Mouse (Mus musculus): ENCODE measurements at regions not wholly inside any gene's neighbourhood (a gene's known extent, or its start where the extent isn't known, plus 50 kb on each side); places are given as distances from the start of the nearest gene placed in this dataset.
A peak's percentile ranks its signal among the peaks of the same experiment; 100 is the strongest.

DNA sequence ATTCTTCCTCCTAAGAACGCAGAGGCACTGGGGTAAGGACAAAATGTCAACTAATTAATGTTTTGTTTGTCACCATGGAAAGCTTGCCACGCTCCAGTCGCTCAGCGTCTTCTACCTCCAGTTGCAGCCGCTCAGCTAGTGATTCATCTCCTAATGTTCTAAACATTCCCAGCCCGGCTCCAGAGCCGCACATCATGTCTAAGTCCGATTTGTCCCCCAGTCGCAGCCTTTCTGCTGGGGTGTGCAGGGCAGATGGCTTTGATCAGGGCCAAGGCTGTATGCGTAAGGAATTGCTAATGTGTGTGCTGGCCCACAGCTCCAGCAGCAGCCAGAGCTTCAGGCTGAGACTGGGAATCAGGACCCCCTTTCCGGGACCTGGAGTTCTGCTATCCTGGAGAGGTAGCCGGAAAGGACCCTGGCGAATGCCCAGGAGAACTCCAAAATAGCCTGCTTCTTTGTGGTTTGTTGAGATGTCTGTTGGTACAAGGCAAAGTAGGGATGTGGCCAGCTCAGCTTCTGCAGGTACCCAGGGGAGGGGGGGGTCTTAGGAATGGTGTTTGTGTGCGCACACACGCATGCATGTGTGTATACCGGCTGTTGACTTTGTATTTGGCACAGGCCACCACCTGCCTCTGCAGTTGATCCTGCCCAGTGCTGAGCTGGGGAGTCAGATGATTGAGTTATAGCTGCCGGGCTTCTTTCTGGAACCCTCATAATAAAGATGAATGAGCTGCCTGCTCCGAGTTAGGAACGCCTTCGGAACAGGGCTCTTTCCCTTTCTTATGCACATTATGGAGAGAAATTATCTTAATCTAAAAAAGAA, 143.0 kb upstream of the Kcng1 start:
- H3K36me3 ChIP-seq (ENCODE audit: insufficient read depth, low read length) = no peaks in the 10 kb centered on the region
- no peaks in the 10 kb centered on the region for H3K9me3 ChIP-seq (replicated peaks; ENCODE audit: low read length)
- no peak for TF ChIP-seq CTCF (IDR thresholded peaks at IDR 0.05; ENCODE audit: low read depth)
- 37% methylated on average over 20 of the region's 20 CpGs for WGBS
- H3K27ac ChIP-seq = peak overlapping the region; percentile 62; the same call in 1 of the 2 replicates
- no peak overlapping the region for H3K4me2 ChIP-seq (ENCODE audit: low read length)
- peak; percentile 64 for DNase-seq (ENCODE audit: low spot score)
- peak; percentile 44; the same call in 1 of the 2 replicates for ATAC-seq (replicated peaks; ENCODE audit: low FRiP score, low read depth)
- no peak overlapping the region for H3K4me3 ChIP-seq (replicated peaks; ENCODE audit: low read depth, low read length)
- no peaks in the 10 kb centered on the region for H3K27me3 ChIP-seq (ENCODE audit: insufficient read depth, low read length)
- H3K9ac ChIP-seq (ENCODE audit: low read depth, low read length) = no peak overlapping the region
- H3K4me1 ChIP-seq (replicated peaks; ENCODE audit: insufficient read depth, low read length) = no peaks in the 10 kb centered on the region; the same call in 1 of the 2 replicates

DNA sequence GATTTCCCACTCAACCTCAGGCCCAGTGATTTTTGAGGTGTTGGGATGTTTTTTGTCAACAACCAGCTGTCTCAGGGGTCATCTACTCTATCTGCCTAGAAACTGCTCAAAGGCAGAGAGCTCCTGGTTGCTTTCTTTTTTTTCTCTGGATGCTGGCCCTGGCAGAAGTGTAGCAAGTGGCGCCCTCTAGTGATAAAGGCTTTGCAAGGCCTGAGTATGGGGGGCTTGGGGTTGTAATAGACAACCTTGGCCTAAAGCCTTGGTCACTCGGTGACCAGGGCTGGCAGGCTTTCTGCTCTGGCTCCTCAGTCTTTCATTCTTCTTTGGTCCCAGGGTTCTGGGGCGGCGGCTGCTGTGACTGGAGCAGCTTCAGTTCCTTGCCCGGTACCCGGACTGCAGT, 142.0 kb upstream of the Kcng1 start:
- no peak for ATAC-seq (replicated peaks; ENCODE audit: low FRiP score, low read depth)
- 61% methylated on average over 6 of the region's 6 CpGs for WGBS
- peak; percentile 59 for TF ChIP-seq CTCF (IDR thresholded peaks at IDR 0.05; ENCODE audit: low read depth)
- no peaks in the 10 kb centered on the region; the same call in 1 of the 2 replicates for H3K4me1 ChIP-seq (replicated peaks; ENCODE audit: insufficient read depth, low read length)
- no peak overlapping the region for H3K4me3 ChIP-seq (replicated peaks; ENCODE audit: low read depth, low read length)
- no peaks in the 10 kb centered on the region for H3K27me3 ChIP-seq (ENCODE audit: insufficient read depth, low read length)
- no peaks in the 10 kb centered on the region for H3K9me3 ChIP-seq (replicated peaks; ENCODE audit: low read length)
- H3K27ac ChIP-seq = no peak overlapping the region; the same call in 1 of the 2 replicates
- no peak overlapping the region for H3K4me2 ChIP-seq (ENCODE audit: low read length)
- peak; percentile 56 for DNase-seq (ENCODE audit: low spot score)
- no peaks in the 10 kb centered on the region for H3K36me3 ChIP-seq (ENCODE audit: insufficient read depth, low read length)
- H3K9ac ChIP-seq (ENCODE audit: low read depth, low read length) = no peak overlapping the region

DNA sequence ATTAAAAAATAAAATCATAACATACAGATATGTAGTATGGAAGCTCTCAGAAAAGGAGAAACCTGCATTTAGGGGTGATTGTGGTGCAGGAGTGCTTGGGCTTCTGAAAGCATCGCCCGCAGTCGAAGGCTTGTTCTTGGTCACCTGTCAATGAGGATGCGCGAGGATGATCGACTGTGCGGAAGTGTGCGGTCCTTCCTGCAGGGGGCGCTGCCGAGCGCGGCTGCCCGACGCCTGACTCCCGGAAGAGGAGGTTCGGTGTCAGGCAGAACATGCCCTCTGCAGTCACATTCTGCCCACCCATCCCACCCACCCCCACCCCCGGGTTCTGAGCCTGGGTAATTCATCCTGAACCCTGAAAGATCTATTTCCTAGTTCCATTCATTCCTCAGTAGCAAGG, 133.6 kb upstream of the Kcng1 start:
- DNase-seq (ENCODE audit: low spot score) (no peak), ATAC-seq (replicated peaks; ENCODE audit: low FRiP score, low read depth) (no peak)
- H3K9ac ChIP-seq (ENCODE audit: low read depth, low read length) = no peak overlapping the region
- H3K4me2 ChIP-seq (ENCODE audit: low read length) = no peak overlapping the region
- no peaks in the 10 kb centered on the region for H3K36me3 ChIP-seq (ENCODE audit: insufficient read depth, low read length)
- no peak overlapping the region for H3K27ac ChIP-seq
- H3K4me1 ChIP-seq (replicated peaks; ENCODE audit: insufficient read depth, low read length) = no peaks in the 10 kb centered on the region
- TF ChIP-seq CTCF (IDR thresholded peaks at IDR 0.05; ENCODE audit: low read depth) = peak; percentile 51; the same call in 1 of the 2 replicates
- no peaks in the 10 kb centered on the region for H3K9me3 ChIP-seq (replicated peaks; ENCODE audit: low read length)
- no peaks in the 10 kb centered on the region for H3K27me3 ChIP-seq (ENCODE audit: insufficient read depth, low read length)
- no peak overlapping the region for H3K4me3 ChIP-seq (replicated peaks; ENCODE audit: low read depth, low read length)
- WGBS = 26% methylated on average over 17 of the region's 17 CpGs

DNA sequence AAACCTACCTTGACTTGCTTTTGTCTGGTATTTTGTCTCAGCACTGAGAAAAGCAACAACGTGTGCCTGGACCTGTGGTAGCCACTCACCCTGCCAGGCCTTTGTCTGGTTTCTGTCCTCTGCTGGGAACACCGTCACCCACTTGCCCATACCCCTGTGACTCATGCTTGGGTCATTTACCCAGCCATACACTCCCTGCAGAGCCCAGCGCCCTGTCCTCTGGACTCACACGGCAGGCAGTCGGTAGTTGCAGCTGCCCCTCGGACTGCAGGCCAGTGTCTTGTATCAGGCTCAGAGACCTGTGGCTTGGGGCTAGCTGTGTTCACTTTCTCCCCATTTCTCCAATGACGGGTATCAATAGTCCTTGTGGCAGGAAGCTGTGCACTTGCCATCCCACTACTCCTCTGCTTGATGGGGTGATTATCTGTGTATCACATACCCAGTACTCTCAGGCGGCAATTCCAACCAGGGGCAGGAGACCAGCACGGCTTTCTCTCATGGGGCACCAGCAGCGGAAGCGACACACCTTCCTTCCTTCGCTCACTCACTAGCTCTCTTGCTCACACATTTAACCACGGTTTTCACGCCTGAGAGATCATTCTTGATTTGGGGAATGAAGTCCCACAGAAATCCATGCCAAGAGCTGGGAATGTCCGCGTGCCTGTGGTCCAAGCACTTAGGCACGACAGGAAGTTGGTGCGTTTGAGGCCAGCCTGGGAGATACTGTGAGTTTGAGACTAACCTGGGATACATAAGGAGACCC, 132.8 kb upstream of the Kcng1 start:
- no peak overlapping the region for H3K4me3 ChIP-seq (replicated peaks; ENCODE audit: low read depth, low read length)
- H3K4me1 ChIP-seq (replicated peaks; ENCODE audit: insufficient read depth, low read length) = no peaks in the 10 kb centered on the region
- H3K27me3 ChIP-seq (ENCODE audit: insufficient read depth, low read length) = no peaks in the 10 kb centered on the region
- no peaks in the 10 kb centered on the region for H3K9me3 ChIP-seq (replicated peaks; ENCODE audit: low read length)
- TF ChIP-seq CTCF (IDR thresholded peaks at IDR 0.05; ENCODE audit: low read depth) = no peak
- H3K4me2 ChIP-seq (ENCODE audit: low read length) = no peak overlapping the region
- WGBS = 78% methylated on average over 18 of the region's 18 CpGs
- no peak overlapping the region for H3K9ac ChIP-seq (ENCODE audit: low read depth, low read length)
- ATAC-seq (replicated peaks; ENCODE audit: low FRiP score, low read depth) = peak; percentile 43; the same call in 1 of the 2 replicates
- DNase-seq (ENCODE audit: low spot score) = no peak
- no peak overlapping the region for H3K27ac ChIP-seq
- no peaks in the 10 kb centered on the region for H3K36me3 ChIP-seq (ENCODE audit: insufficient read depth, low read length)

DNA sequence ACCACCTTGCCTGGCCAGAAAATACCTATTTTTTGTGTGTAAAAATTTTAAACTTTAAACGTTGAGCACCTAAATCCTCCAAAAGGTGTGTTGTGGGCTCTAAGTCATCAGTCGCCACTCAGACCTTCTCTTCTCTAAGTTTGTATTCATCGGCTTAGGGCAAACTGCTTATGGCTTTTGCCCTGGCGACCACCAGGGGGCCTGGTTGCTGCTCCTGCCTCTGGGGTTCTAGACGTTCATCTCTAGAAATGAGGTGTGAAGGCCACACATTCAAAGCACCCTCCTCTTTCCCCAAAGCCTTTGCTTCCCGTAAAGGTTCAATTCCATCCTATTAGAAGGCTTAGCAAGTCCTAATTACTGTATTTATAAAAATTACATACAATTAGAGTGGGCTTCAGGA, 131.3 kb upstream of the Kcng1 start:
- no peaks in the 10 kb centered on the region for H3K27me3 ChIP-seq (ENCODE audit: insufficient read depth, low read length)
- WGBS = 50% methylated on average over 6 of the region's 6 CpGs
- ATAC-seq (replicated peaks; ENCODE audit: low FRiP score, low read depth) = no peak
- no peaks in the 10 kb centered on the region for H3K36me3 ChIP-seq (ENCODE audit: insufficient read depth, low read length)
- H3K4me2 ChIP-seq (ENCODE audit: low read length) = no peak overlapping the region
- H3K4me3 ChIP-seq (replicated peaks; ENCODE audit: low read depth, low read length) = no peak overlapping the region
- peak; percentile 35 for DNase-seq (ENCODE audit: low spot score)
- H3K9me3 ChIP-seq (replicated peaks; ENCODE audit: low read length) = no peaks in the 10 kb centered on the region
- no peak overlapping the region for H3K9ac ChIP-seq (ENCODE audit: low read depth, low read length)
- H3K27ac ChIP-seq = no peak overlapping the region
- TF ChIP-seq CTCF (IDR thresholded peaks at IDR 0.05; ENCODE audit: low read depth) = peak; percentile 66
- no peaks in the 10 kb centered on the region for H3K4me1 ChIP-seq (replicated peaks; ENCODE audit: insufficient read depth, low read length)

DNA sequence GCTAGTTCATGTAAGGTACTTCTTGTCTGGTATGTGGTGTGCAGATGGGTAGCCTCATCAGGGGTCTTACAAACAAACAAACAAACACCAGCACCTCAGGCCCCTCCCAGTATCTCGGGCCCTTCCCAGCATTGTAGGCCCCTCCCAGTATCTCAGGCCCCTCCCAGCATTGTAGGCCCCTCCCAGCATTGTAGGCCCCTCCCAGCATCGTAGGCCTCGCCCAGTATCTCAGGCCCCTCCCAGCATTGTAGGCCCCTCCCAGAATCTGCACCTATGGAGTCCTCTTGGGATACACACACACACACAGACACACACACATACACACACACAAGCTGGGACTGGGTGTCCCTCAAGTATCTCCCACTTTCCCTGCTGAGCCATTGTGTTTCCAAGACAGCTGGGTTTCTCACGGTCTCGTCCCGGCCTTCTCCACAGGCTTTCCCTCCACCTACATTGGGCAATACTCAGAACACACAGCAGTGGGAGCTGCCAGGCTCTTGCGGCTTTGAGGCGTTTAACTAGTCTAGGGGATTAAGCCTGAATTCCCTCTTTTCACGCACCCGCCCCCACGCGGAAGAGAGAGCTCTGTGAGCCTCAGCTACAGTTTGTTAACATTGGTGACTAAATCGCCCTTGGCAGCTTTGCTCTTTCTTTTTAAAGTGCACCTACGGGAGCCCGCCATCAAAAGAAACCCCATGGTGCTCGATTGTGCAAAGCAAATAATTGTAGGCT, 121.4 kb upstream of the Kcng1 start:
- no peak overlapping the region for H3K27ac ChIP-seq
- H3K4me3 ChIP-seq (replicated peaks; ENCODE audit: low read depth, low read length) = no peak overlapping the region
- 57% methylated on average over 16 of the region's 16 CpGs for WGBS
- H3K36me3 ChIP-seq (ENCODE audit: insufficient read depth, low read length) = no peaks in the 10 kb centered on the region
- no peaks in the 10 kb centered on the region for H3K27me3 ChIP-seq (ENCODE audit: insufficient read depth, low read length)
- TF ChIP-seq CTCF (IDR thresholded peaks at IDR 0.05; ENCODE audit: low read depth) = no peak
- no peak overlapping the region for H3K4me2 ChIP-seq (ENCODE audit: low read length)
- H3K4me1 ChIP-seq (replicated peaks; ENCODE audit: insufficient read depth, low read length) = no peaks in the 10 kb centered on the region
- DNase-seq (ENCODE audit: low spot score) (no peak), ATAC-seq (replicated peaks; ENCODE audit: low FRiP score, low read depth) (no peak; the same call in 1 of the 2 replicates)
- H3K9me3 ChIP-seq (replicated peaks; ENCODE audit: low read length) = no peaks in the 10 kb centered on the region
- no peak overlapping the region for H3K9ac ChIP-seq (ENCODE audit: low read depth, low read length)

Data from kidney, postnatal 0 days (tissue).